Mouse (Mus musculus): ENCODE measurements around the gene Hcn2.

DNA sequence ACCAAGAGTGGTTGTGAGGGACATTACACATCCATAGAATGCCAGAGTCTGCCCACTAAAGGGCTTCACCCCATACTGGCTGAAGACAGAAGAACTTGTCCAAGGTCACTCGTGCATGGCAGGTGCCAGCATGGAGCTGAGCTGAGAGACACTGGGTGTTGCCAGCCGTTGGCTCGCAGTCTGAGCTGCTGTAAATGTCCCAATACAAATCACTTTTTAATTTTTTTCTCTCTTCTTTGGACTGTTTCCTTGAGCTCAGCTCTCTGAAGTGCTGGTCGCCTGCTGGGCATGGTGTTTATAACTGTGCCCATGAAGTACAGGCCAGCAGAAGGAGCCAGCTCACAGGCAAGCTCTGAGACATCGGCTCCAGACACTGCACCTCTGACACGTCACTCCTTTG lies 6.6 kb downstream of the Hcn2 start:
- TF ChIP-seq POLR2A (IDR thresholded peaks at IDR 0.05; ENCODE audit: low read depth, low read length), result no peak
- TF ChIP-seq CTCF (IDR thresholded peaks at IDR 0.05; ENCODE audit: extremely low read depth, insufficient read length, insufficient replicate concordance, low read depth, low read length), result no peak
